Mouse (Mus musculus) limb, embryonic 12.5 days (tissue): ENCODE results near the gene Mkrn2. TPM values are rescaled to one million over a fixed set of nuclear protein-coding genes. Genes with fewer than 3 reads are reported as not detected.
"Not testable (repeated sequence)": the region's sequence is repeated elsewhere in the genome, so short reads cannot be mapped to it uniquely, and the experiment has no call there.

Experiments used
- ATAC-seq: fragments of 200-750 bp; cut with Nextera tagmentation; 2 replicates; pipeline ENCODE4 v1.8.0; 2017; ENCODE audit warnings: low read depth, moderate TSS enrichment; ENCODE audit not compliant: insufficient number of reproducible peaks, insufficient read depth, low FRiP score, low TSS enrichment
- H3K27ac ChIP-seq: fragments of 300-500 bp; sonication (generic); 2 replicates; pipeline ENCODE4 v1.5.1; 2016; ENCODE audit warnings: mild to moderate bottlenecking, moderate library complexity
- H3K27me3 ChIP-seq: fragments of 300-500 bp; sonication (generic); 2 replicates; pipeline ENCODE4 v1.6.1; 2016; ENCODE audit warnings: mild to moderate bottlenecking, moderate library complexity
- H3K36me3 ChIP-seq: fragments of 300-500 bp; sonication (generic); 2 replicates; pipeline ENCODE4 v1.6.1; 2016; ENCODE audit warnings: mild to moderate bottlenecking, moderate library complexity
- H3K4me1 ChIP-seq: fragments of 300-500 bp; sonication (generic); replicated peaks from 2 replicates; pipeline ENCODE4 v1.6.1; 2016
- H3K4me2 ChIP-seq: fragments of 300-500 bp; sonication (generic); 2 replicates; pipeline ENCODE4 v1.6.1; 2016; ENCODE audit warnings: mild to moderate bottlenecking, moderate library complexity
- H3K4me3 ChIP-seq: fragments of 300-500 bp; sonication (generic); replicated peaks from 2 replicates; pipeline ENCODE4 v1.5.1; 2016; ENCODE audit warnings: mild to moderate bottlenecking
- H3K9ac ChIP-seq: fragments of 300-500 bp; sonication (generic); replicated peaks from 2 replicates; pipeline ENCODE4 v1.6.1; 2016; ENCODE audit warnings: mild to moderate bottlenecking, moderate library complexity
- H3K9me3 ChIP-seq: fragments of 300-500 bp; sonication (generic); 2 replicates; pipeline ENCODE4 v1.6.1; 2016; ENCODE audit warnings: mild to moderate bottlenecking, moderate library complexity
- WGBS: fragments of 180-500 bp; shearing (Covaris S2); methylation state at CpG from one replicate; pipeline ENCODE4 v1.1.7; 2016; 5-methylcytosine and 5-hydroxymethylcytosine counted together
- polyA plus RNA-seq: library from polyadenylated mRNA; unstranded; fragments of >200 nt; fragmentation: Nextera tagmentation; extraction: Ambion mirVana; gene quantifications from 2 replicates; pipeline ENCODE4 v1.2.1, GENCODE M21; 2016

Mkrn2 gene
- polyA plus RNA-seq, 1 experiment from 2014 or later: 28.4 TPM

DNA sequence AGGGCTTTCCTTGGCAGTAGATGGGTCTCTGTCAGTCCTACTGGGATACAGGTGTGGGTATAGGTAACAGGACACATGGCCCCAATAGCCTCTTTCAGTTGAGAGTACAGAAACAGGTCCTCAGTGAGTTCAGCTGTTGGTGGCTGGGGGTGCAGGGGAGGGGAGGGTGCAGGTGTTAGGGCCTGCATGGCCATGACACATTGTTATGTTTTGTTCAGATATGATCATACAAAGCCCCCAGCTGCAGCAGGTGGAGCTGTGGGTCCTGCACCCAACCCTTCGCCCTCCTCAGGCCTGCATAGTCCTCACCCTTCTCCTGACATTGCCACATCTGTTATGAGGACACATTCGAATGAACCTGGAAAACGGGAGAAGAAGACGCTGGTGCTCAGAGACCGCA, 8.6 kb downstream of the Mkrn2 start:
- 90% methylated on average over 5 of the region's 5 CpGs for WGBS
- no peak overlapping the region for H3K9ac ChIP-seq
- no peak overlapping the region for H3K27ac ChIP-seq
- H3K27me3 ChIP-seq: no peaks in the 10 kb centered on the region
- peaks cover 68% of the 10 kb centered on the region for H3K36me3 ChIP-seq
- H3K4me3 ChIP-seq: no peak overlapping the region
- ATAC-seq: no peak
- no peaks in the 10 kb centered on the region for H3K9me3 ChIP-seq
- no peak overlapping the region for H3K4me2 ChIP-seq
- H3K4me1 ChIP-seq: no peaks in the 10 kb centered on the region

- H3K27ac ChIP-seq: no peak overlapping the region
- H3K4me1 ChIP-seq: no peaks in the 10 kb centered on the region
- no peak overlapping the region for H3K4me3 ChIP-seq
- peaks cover 94% of the 10 kb centered on the region for H3K36me3 ChIP-seq
- no peaks in the 10 kb centered on the region for H3K27me3 ChIP-seq
- H3K4me2 ChIP-seq: no peak overlapping the region
- no peaks in the 10 kb centered on the region for H3K9me3 ChIP-seq
- ATAC-seq: no peak
- no peak overlapping the region for H3K9ac ChIP-seq
These were observed 12.1 kb downstream of the Mkrn2 start for GRCm38 (mm10) chr6:115613793-115614192.

DNA sequence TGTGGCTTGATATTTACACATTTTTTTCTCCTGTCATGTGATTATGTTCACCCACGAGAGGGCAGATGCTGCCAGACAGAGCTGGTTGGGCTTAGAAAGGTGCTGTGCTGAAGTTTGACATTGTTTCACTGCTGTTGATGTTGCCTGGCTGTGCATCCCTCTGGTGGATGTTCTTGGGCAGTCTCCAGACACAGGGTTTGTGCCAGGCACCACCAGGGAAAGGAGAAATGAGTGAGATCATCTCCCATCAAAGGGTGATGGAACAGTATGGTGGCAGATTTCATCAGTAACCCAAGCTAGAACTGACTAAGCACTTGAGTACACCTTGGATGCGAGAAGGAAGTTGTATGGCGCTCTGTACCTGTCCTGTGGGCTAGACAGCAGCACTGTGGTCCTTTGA, 14.3 kb downstream of the Mkrn2 start:
- H3K36me3 ChIP-seq: peaks cover 100% of the 10 kb centered on the region
- no peak for ATAC-seq
- WGBS: 86% methylated on average over 3 of the region's 3 CpGs
- no peaks in the 10 kb centered on the region for H3K9me3 ChIP-seq
- H3K4me3 ChIP-seq: no peak overlapping the region
- H3K9ac ChIP-seq: no peak overlapping the region
- H3K27me3 ChIP-seq: no peaks in the 10 kb centered on the region
- no peaks in the 10 kb centered on the region for H3K4me1 ChIP-seq
- no peak overlapping the region for H3K27ac ChIP-seq
- H3K4me2 ChIP-seq: no peak overlapping the region

DNA sequence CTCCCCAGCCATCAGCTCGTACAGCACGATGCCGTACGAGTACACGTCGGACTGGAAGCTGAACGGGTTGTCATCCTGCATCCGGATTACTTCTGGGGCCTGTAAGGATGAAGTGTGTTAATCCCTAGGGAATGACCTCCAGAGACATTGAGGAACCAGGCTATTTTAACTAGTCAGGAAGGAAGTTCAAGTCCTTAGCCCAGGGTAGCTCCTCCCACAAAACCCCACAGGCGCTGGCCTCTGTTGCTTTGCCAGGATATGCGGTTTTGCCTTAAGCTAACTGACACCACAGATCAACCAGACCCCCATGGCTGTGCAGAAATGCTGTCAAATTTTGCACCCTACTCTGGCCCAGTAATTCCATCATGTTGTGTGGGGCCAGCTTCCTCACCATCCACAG, 18.1 kb downstream of the Mkrn2 start:
- no peak for ATAC-seq
- Histone ChIP-seq H3K9ac (no peak overlapping the region), H3K27ac (no peak overlapping the region), H3K4me2 (no peak overlapping the region), H3K4me1 (no peaks in the 10 kb centered on the region), H3K27me3 (no peaks in the 10 kb centered on the region), H3K4me3 (no peak overlapping the region), H3K36me3 (peaks cover 100% of the 10 kb centered on the region), H3K9me3 (no peaks in the 10 kb centered on the region)
- WGBS: 89% methylated on average over 10 of the region's 10 CpGs

GRCm38 (mm10) chr6:115620942-115621341, 19.2 kb downstream of the Mkrn2 start:
- H3K27me3 ChIP-seq: no peaks in the 10 kb centered on the region
- WGBS: 21% methylated on average over 1 of the region's 1 CpGs
- no peaks in the 10 kb centered on the region for H3K9me3 ChIP-seq
- no peak overlapping the region for H3K27ac ChIP-seq
- ATAC-seq: no peak
- H3K9ac ChIP-seq: no peak overlapping the region
- no peak overlapping the region for H3K4me3 ChIP-seq
- H3K36me3 ChIP-seq: peaks cover 100% of the 10 kb centered on the region
- H3K4me2 ChIP-seq: no peak overlapping the region
- no peaks in the 10 kb centered on the region for H3K4me1 ChIP-seq

DNA sequence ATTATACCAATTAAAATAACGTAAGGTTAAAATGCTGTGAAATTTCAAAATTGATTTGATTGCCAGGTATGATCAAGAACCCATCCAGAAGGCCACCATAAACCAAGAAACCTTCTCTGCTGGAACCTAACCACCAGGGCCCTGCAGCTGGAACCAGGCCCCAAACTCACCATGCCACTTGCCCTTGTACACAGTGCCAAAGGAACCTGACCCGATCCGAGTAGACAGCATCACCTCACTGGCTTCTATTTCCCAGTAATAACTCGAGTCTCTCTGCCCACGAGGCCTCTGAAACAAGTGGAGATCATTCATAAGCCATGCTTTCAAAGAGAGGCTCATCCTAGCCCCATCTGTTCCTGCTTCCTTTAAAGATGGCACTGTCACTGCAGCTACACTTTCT, 24.4 kb downstream of the Mkrn2 start:
- ATAC-seq: no peak
- no peak overlapping the region for H3K4me3 ChIP-seq
- no peak overlapping the region for H3K9ac ChIP-seq
- no peak overlapping the region for H3K4me2 ChIP-seq
- WGBS: 87% methylated on average over 5 of the region's 5 CpGs
- no peak overlapping the region for H3K27ac ChIP-seq
- H3K36me3 ChIP-seq: peaks cover 98% of the 10 kb centered on the region
- no peaks in the 10 kb centered on the region for H3K9me3 ChIP-seq
- no peaks in the 10 kb centered on the region for H3K27me3 ChIP-seq
- no peaks in the 10 kb centered on the region for H3K4me1 ChIP-seq

DNA sequence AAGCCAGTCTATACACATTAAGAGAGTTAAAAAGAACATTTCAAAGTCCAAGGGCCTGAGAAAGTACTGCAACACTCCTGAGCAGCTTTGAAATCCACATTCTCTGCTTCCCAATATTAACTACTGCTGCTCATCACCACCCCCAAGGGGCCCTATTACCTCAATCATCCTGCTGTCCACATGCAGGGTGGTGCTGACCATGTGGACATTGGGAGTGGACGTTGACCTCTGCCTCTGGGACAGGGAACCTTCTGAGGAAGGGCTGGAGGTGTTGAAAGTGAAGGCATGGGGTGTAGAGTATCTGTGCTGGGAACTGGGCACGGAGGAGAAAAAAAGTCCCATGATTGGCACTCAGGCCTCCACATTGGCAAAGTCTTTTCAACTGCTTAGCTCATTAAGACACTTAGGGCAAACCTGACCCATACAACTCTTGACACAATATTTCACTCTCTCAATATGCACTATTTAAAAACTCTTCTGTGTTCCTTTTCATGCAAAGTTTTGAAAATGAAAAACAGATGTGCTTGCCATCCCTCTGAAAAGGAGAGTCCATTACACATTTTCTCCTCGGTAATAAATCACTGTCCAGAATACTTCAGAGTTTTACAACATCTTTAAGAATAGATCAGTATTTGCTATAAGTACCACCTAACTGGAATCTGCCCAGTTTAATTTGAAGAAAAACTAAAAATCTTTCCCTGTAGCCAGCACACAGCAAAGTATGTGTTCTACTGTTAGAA, 29.5 kb downstream of the Mkrn2 start:
- Histone ChIP-seq H3K27ac (no peak overlapping the region), H3K36me3 (peaks cover 97% of the 10 kb centered on the region), H3K9me3 (no peaks in the 10 kb centered on the region), H3K9ac (no peak overlapping the region), H3K4me3 (no peak overlapping the region), H3K4me1 (0 out of 2 replicates have a peak, but pooled peaks cover 6% of the 10 kb centered on the region), H3K27me3 (no peaks in the 10 kb centered on the region), H3K4me2 (no peak overlapping the region)
- 63% methylated on average over 3 of the region's 3 CpGs for WGBS
- ATAC-seq: no peak

- no peak overlapping the region for H3K27ac ChIP-seq
- H3K4me2 ChIP-seq: no peak overlapping the region
- ATAC-seq: no peak
- H3K36me3 ChIP-seq: peaks cover 94% of the 10 kb centered on the region
- no peaks in the 10 kb centered on the region for H3K9me3 ChIP-seq
- H3K9ac ChIP-seq: no peak overlapping the region
- no peak overlapping the region for H3K4me3 ChIP-seq
- H3K4me1 ChIP-seq: 0 out of 2 replicates have a peak, but pooled peaks cover 6% of the 10 kb centered on the region
- WGBS: 93% methylated on average over 2 of the region's 2 CpGs
- H3K27me3 ChIP-seq: no peaks in the 10 kb centered on the region
These were observed 32.3 kb downstream of the Mkrn2 start for GRCm38 (mm10) chr6:115634015-115634414.

GRCm38 (mm10) chr6:115638188-115638587, 36.5 kb downstream of the Mkrn2 start:
- ATAC-seq, H3K4me3 ChIP-seq, H3K27ac ChIP-seq, H3K4me1 ChIP-seq, H3K27me3 ChIP-seq, H3K9ac ChIP-seq, H3K9me3 ChIP-seq, H3K4me2 ChIP-seq: not testable (repeated sequence)
- peaks cover 83% of the 10 kb centered on the region for H3K36me3 ChIP-seq
- WGBS: 95% methylated on average over 7 of the region's 7 CpGs

- no peak for ATAC-seq
- H3K4me2 ChIP-seq: no peak overlapping the region
- peaks cover 41% of the 10 kb centered on the region for H3K36me3 ChIP-seq
- 14% methylated on average over 1 of the region's 1 CpGs for WGBS
- H3K9ac ChIP-seq: no peak overlapping the region
- H3K27ac ChIP-seq: no peak overlapping the region
- H3K4me3 ChIP-seq: no peak overlapping the region
- no peaks in the 10 kb centered on the region for H3K27me3 ChIP-seq
- H3K4me1 ChIP-seq: peaks cover 3% of the 10 kb centered on the region; the same call in 1 of the 2 replicates
- no peaks in the 10 kb centered on the region for H3K9me3 ChIP-seq
These were observed 41.6 kb downstream of the Mkrn2 start for GRCm38 (mm10) chr6:115643315-115643714.

DNA sequence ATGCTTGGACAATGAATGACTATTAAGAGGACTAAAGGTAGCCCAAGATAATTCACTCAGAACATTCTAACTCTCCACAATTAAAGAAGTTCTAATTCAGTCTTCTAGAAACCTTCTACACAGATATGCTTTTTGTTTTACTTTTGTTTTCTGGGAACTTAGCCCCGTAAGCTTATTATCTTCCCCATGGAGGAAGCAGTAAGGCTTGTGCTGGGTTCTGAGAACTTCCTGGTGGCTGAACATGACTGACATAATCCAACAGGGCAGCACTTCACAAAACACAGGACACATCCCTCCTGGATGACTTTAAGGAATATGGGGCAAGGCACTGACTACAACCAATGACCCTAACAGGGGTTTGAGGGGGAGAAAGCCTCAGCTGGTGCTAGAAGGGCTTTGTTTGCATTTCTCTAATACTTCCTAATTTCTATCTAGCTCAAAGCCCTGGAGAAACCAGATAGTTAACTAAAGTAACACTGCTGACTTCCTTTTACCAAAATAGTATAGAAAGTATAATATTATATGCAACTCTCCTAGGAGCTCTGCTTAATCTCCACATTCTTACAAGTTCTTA, 48.2 kb downstream of the Mkrn2 start:
- WGBS: 85% methylated on average over 1 of the region's 1 CpGs
- no peak overlapping the region for H3K9ac ChIP-seq
- no peak overlapping the region for H3K27ac ChIP-seq
- H3K4me2 ChIP-seq: no peak overlapping the region
- H3K36me3 ChIP-seq: no peaks in the 10 kb centered on the region
- H3K9me3 ChIP-seq: no peaks in the 10 kb centered on the region
- H3K27me3 ChIP-seq: no peaks in the 10 kb centered on the region
- no peak for ATAC-seq
- no peak overlapping the region for H3K4me3 ChIP-seq
- peaks cover 28% of the 10 kb centered on the region for H3K4me1 ChIP-seq
